Mouse (Mus musculus) embryonic facial prominence, embryonic 14.5 days (tissue): ENCODE measurements around the gene Pspn. TPM values are rescaled to one million over a fixed set of nuclear protein-coding genes. Genes with fewer than 3 reads are reported as not detected.
A peak's percentile ranks its signal among the peaks of the same experiment; 100 is the strongest.

Experiments used
- ATAC-seq: fragments of 200-750 bp; cut with Nextera tagmentation; 2 replicates; pipeline ENCODE4 v1.8.0; 2017; ENCODE audit warnings: low read depth, moderate number of reproducible peaks, moderate TSS enrichment
- DNase-seq: peaks from one replicate; pipeline ENCODE4 v3.0.0-alpha.2; 2015; ENCODE audit warnings: low spot score
- H3K27ac ChIP-seq: fragments of 300-500 bp; sonication (generic); replicated peaks from 2 replicates; pipeline ENCODE4 v1.5.1; 2014; ENCODE audit warnings: low read depth, mild to moderate bottlenecking, low read length, moderate library complexity
- H3K27me3 ChIP-seq: fragments of 300-500 bp; sonication (generic); replicated peaks from 2 replicates; pipeline ENCODE4 v1.6.1; 2014; ENCODE audit warnings: low read length; ENCODE audit not compliant: control insufficient read depth, insufficient read depth
- H3K36me3 ChIP-seq: fragments of 300-500 bp; sonication (generic); 2 replicates; pipeline ENCODE4 v1.6.1; 2014; ENCODE audit warnings: low read length, mixed read lengths; ENCODE audit not compliant: control insufficient read depth, insufficient read depth
- H3K4me1 ChIP-seq: fragments of 300-500 bp; sonication (generic); 2 replicates; pipeline ENCODE4 v1.6.1; 2014; ENCODE audit warnings: antibody characterized with exemption, low read length; ENCODE audit not compliant: control insufficient read depth, insufficient read depth
- H3K4me2 ChIP-seq: fragments of 300-500 bp; sonication (generic); 2 replicates; pipeline ENCODE4 v1.6.1; 2014; ENCODE audit warnings: low read depth, mild to moderate bottlenecking, low read length, moderate library complexity, mixed read lengths
- H3K4me3 ChIP-seq: fragments of 300-500 bp; sonication (generic); 2 replicates; pipeline ENCODE4 v1.5.1; 2014; ENCODE audit warnings: low read depth, mild to moderate bottlenecking, low read length
- H3K9ac ChIP-seq: fragments of 300-500 bp; sonication (generic); 2 replicates; pipeline ENCODE4 v1.6.1; 2014; ENCODE audit warnings: low read depth, mild to moderate bottlenecking, low read length, moderate library complexity, mixed read lengths
- H3K9me3 ChIP-seq: fragments of 300-500 bp; sonication (generic); 2 replicates; pipeline ENCODE4 v1.6.1; 2016; ENCODE audit warnings: low read length; ENCODE audit not compliant: control insufficient read depth
- WGBS: fragments of 180-500 bp; shearing (Covaris S2); extraction: QIAGEN DNeasy Blood & Tissue Kit; methylation state at CpG from one replicate; pipeline ENCODE4 v1.1.7; 2014; 5-methylcytosine and 5-hydroxymethylcytosine counted together
- polyA plus RNA-seq: library from polyadenylated mRNA; unstranded; fragments of >200 nt; fragmentation: Nextera tagmentation; extraction: Ambion mirVana; gene quantifications from 2 replicates; pipeline ENCODE4 v1.2.1, GENCODE M21; 2014

The Pspn gene
- 0.84 TPM in 1 of 2 replicates, not detected in the other for polyA plus RNA-seq

- Histone ChIP-seq H3K36me3 (peaks cover 48% of the 10 kb centered on the region), H3K4me2 (no peak within 1 kb of the TSS), H3K27me3 (no peaks in the 10 kb centered on the region), H3K27ac (no peak within 1 kb of the TSS), H3K4me3 (no peak within 1 kb of the TSS), H3K9ac (no peak within 1 kb of the TSS), H3K4me1 (peaks cover 5% of the 10 kb centered on the region; the same call in 1 of the 2 replicates), H3K9me3 (no peaks in the 10 kb centered on the region)
- WGBS, result 84% methylated on average over 9 of the region's 9 CpGs
- DNase-seq (no peak), ATAC-seq (no peak)
These were observed at the start of gene Pspn for GRCm38 (mm10) chr17:56999968-57000609. Gene Pspn, minus strand, starts transcription at chr17:57000018.

DNA sequence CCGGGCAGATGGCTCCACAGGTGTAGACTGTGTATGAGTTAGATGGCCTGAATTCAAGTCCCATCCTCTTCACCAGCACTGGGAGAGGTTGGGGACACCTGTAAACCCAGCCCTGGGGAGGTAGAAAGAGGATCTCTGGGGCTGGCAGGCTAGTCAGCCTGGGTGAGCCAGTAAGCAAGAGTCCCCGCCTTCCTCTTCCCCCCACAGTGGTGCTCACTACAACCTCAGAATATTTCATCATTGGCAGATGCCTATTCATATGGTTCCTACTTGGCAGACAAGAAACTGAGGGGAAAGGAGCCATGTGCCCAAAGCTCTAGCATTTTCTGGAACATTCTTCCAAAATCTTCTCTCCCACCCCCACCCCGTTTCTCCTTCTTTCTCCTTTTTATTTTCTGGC, 49.0 kb upstream of the Pspn start:
- no peak overlapping the region for H3K9ac ChIP-seq
- 93% methylated on average over 3 of the region's 3 CpGs for WGBS
- no peak overlapping the region for H3K4me3 ChIP-seq
- no peak overlapping the region for H3K27ac ChIP-seq
- no peaks in the 10 kb centered on the region for H3K9me3 ChIP-seq
- H3K36me3 ChIP-seq, result peaks cover 20% of the 10 kb centered on the region
- no peaks in the 10 kb centered on the region for H3K4me1 ChIP-seq
- H3K27me3 ChIP-seq, result no peaks in the 10 kb centered on the region
- no peak overlapping the region for H3K4me2 ChIP-seq
- ATAC-seq (no peak), DNase-seq (no peak)

DNA sequence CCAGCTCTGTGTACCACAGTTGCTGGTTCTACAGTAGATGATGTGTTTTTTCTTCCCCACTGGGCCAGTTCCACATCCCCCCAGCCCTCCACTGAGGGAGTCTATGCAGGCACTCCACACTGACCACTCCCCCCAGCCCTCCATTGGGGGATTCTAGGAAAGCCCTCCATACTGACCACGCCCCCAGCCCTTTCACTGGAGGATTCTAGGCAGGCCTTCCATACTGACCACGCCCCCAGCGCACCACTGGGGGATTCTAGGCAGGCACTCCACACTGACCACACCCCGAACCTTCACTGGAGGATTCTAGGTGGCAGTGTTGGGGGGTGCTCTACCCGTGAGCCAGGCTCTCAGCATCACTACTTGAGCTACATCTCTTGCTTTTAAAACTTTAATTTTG, 47.6 kb upstream of the Pspn start:
- Histone ChIP-seq H3K27me3 (no peaks in the 10 kb centered on the region), H3K4me1 (no peaks in the 10 kb centered on the region), H3K4me2 (no peak overlapping the region), H3K9me3 (no peaks in the 10 kb centered on the region), H3K27ac (no peak overlapping the region), H3K36me3 (peaks cover 9% of the 10 kb centered on the region), H3K9ac (no peak overlapping the region), H3K4me3 (no peak overlapping the region)
- DNase-seq (no peak), ATAC-seq (no peak; the same call in 1 of the 2 replicates)
- WGBS, result 33% methylated on average over 5 of the region's 5 CpGs

GRCm38 (mm10) chr17:57041554-57041953, 41.7 kb upstream of the Pspn start, which contains the start of gene Slc25a41:
Gene Slc25a41, minus strand, starts transcription at chr17:57041654.
- H3K4me1 ChIP-seq, result no peaks in the 10 kb centered on the region
- peaks cover 3% of the 10 kb centered on the region; the same call in 1 of the 2 replicates for H3K27me3 ChIP-seq
- WGBS, result 76% methylated on average over 8 of the region's 8 CpGs
- H3K9ac ChIP-seq, result no peak within 1 kb of the TSS
- peaks cover 5% of the 10 kb centered on the region; the same call in 1 of the 2 replicates for H3K36me3 ChIP-seq
- H3K4me3 ChIP-seq, result no peak within 1 kb of the TSS
- ATAC-seq (no peak), DNase-seq (no peak)
- H3K4me2 ChIP-seq, result no peak within 1 kb of the TSS
- no peaks in the 10 kb centered on the region for H3K9me3 ChIP-seq
- no peak within 1 kb of the TSS for H3K27ac ChIP-seq

- H3K27ac ChIP-seq, result no peak overlapping the region
- H3K4me1 ChIP-seq, result no peaks in the 10 kb centered on the region
- no peak for DNase-seq
- no peak overlapping the region for H3K4me2 ChIP-seq
- 39% methylated on average over 8 of the region's 8 CpGs for WGBS
- peaks cover 3% of the 10 kb centered on the region; the same call in 1 of the 2 replicates for H3K27me3 ChIP-seq
- no peaks in the 10 kb centered on the region for H3K36me3 ChIP-seq
- no peak overlapping the region for H3K4me3 ChIP-seq
- H3K9me3 ChIP-seq, result no peaks in the 10 kb centered on the region
- no peak for ATAC-seq
- no peak overlapping the region for H3K9ac ChIP-seq
These were observed 39.2 kb upstream of the Pspn start for GRCm38 (mm10) chr17:57038978-57039377.

- 89% methylated on average over 4 of the region's 4 CpGs for WGBS
- DNase-seq (no peak), ATAC-seq (no peak)
- H3K4me3 ChIP-seq, result peak overlapping the region; percentile 46; the same call in 1 of the 2 replicates
- no peaks in the 10 kb centered on the region for H3K9me3 ChIP-seq
- H3K4me2 ChIP-seq, result peak overlapping the region; percentile 66; the same call in 1 of the 2 replicates
- H3K27ac ChIP-seq, result no peak overlapping the region
- no peak overlapping the region for H3K9ac ChIP-seq
- H3K27me3 ChIP-seq, result no peaks in the 10 kb centered on the region
- peaks cover 13% of the 10 kb centered on the region for H3K4me1 ChIP-seq
- H3K36me3 ChIP-seq, result peaks cover 9% of the 10 kb centered on the region
These were observed 33.0 kb upstream of the Pspn start for GRCm38 (mm10) chr17:57032854-57033253.

GRCm38 (mm10) chr17:57031661-57032420, 32.0 kb upstream of the Pspn start:
- Histone ChIP-seq H3K9ac (peak overlapping the region; percentile 65), H3K27ac (peak overlapping the region; percentile 92), H3K4me3 (peak overlapping the region; percentile 99), H3K4me2 (peak overlapping the region; percentile 66), H3K9me3 (no peaks in the 10 kb centered on the region), H3K36me3 (peaks cover 19% of the 10 kb centered on the region), H3K27me3 (no peaks in the 10 kb centered on the region), H3K4me1 (peaks cover 13% of the 10 kb centered on the region)
- WGBS, result under 1% methylated on average over 30 of the region's 38 CpGs
- DNase-seq (peak; percentile 100), ATAC-seq (peak; percentile 95)

GRCm38 (mm10) chr17:57030931-57031660, 31.3 kb upstream of the Pspn start, which contains the start of gene Khsrp:
Gene Khsrp, minus strand, starts transcription at chr17:57031522.
- DNase-seq, result peak; percentile 41
- peak within 1 kb of the TSS; percentile 93 for H3K4me2 ChIP-seq
- H3K9me3 ChIP-seq, result no peaks in the 10 kb centered on the region
- peak within 1 kb of the TSS; percentile 94 for H3K27ac ChIP-seq
- H3K36me3 ChIP-seq, result peaks cover 27% of the 10 kb centered on the region
- H3K4me1 ChIP-seq, result peaks cover 13% of the 10 kb centered on the region
- 0% methylated on average over 7 of the region's 99 CpGs for WGBS
- peak within 1 kb of the TSS; percentile 99 for H3K4me3 ChIP-seq
- no peak for ATAC-seq
- H3K27me3 ChIP-seq, result no peaks in the 10 kb centered on the region
- H3K9ac ChIP-seq, result peak within 1 kb of the TSS; percentile 100
